Mouse (Mus musculus) kidney, adult 18-20 months (tissue): ENCODE data around the gene Spg7.
"Not testable (repeated sequence)": the region's sequence is repeated elsewhere in the genome, so short reads cannot be mapped to it uniquely, and the experiment has no call there.

Experiments
- DNase-seq: peaks from one replicate; pipeline ENCODE4 v3.0.0; 2021

The Spg7 gene

GRCm38 (mm10) chr8:123041774-123042105, 21.0 kb upstream of the Spg7 start:
- no peak for DNase-seq

GRCm38 (mm10) chr8:123042158-123042973, 20.4 kb upstream of the Spg7 start, which contains the start of gene Ankrd11:
TSS of gene Ankrd11 (minus strand) at chr8:123042277.
- DNase-seq: peak; percentile 99

GRCm38 (mm10) chr8:123042974-123043625, 19.6 kb upstream of the Spg7 start:
- DNase-seq: no peak

DNA sequence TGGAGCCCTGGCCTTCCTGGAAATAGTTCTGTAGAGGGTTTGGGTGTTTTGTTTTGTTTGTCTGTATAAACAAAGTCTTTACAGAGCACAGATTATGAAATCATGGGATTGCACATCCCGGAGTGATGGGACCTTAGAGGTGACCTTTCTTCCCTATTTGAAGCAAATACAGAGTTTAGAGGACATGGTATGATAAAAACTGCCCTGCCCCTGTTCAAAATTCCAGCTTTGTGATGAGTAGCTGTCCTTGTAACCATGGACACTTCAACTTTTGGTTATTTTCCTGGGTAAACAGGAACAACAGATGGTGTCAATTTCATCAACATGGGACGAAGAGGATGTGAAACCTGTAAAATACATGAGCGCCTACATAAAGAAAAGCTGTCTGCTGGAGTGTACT, 18.8 kb upstream of the Spg7 start:
- DNase-seq: no peak

GRCm38 (mm10) chr8:123044743-123045425, 17.9 kb upstream of the Spg7 start:
- not testable (repeated sequence) for DNase-seq

- DNase-seq: no peak
Measured at GRCm38 (mm10) chr8:123046706-123047105, 16.0 kb upstream of the Spg7 start.

GRCm38 (mm10) chr8:123047827-123048226, 14.9 kb upstream of the Spg7 start:
- no peak for DNase-seq

- no peak for DNase-seq
Measured at GRCm38 (mm10) chr8:123048402-123048801, 14.3 kb upstream of the Spg7 start.

- peak; percentile 44 for DNase-seq
Measured at GRCm38 (mm10) chr8:123051458-123051857, 11.3 kb upstream of the Spg7 start.

GRCm38 (mm10) chr8:123064072-123064471, 1.3 kb downstream of the Spg7 start:
- DNase-seq: no peak

- DNase-seq: no peak
Measured at GRCm38 (mm10) chr8:123064809-123065213, 2.1 kb downstream of the Spg7 start.

GRCm38 (mm10) chr8:123065214-123066100, 2.7 kb downstream of the Spg7 start:
- DNase-seq: peak; percentile 95

GRCm38 (mm10) chr8:123066101-123066683, 3.5 kb downstream of the Spg7 start:
- no peak for DNase-seq

DNA sequence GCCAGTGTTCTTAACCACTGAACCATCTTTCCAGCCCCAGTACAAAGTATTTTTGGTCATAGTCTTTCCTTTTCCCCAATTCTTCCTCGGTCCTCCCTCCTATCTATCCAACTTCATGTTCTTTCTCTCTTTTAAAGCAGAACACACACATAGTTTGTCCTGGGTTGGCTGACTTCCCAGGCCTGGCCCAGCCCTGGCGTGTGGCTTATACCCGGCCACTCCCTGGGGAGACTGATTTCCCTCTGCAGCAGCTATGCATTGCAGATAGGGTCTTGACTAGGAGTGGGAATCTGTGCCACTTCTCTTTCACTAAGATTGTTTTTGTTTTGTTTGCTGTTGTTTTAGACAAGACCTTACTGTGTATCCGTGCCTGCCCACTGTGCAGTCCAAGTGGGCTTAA, 8.4 kb downstream of the Spg7 start:
- no peak for DNase-seq

DNA sequence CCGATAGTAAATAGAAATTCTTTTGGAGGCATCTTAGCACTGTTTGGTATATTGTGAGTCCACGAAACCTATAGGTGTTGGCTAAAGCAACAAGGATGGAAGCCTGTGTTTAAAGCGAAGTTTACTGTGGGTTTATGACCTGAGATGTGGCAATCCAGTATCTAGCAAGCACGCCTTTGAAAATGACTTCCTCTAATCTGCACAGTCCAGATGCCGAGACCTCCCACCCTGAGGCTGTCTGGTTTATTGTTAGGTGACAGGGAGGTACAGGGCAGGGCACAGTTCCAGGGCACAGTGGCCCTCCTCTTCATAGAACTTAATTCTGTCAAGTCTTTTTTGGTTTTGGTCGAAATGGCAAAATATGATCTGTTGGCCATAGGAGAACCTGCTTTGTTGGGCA, 14.5 kb downstream of the Spg7 start:
- no peak for DNase-seq

DNA sequence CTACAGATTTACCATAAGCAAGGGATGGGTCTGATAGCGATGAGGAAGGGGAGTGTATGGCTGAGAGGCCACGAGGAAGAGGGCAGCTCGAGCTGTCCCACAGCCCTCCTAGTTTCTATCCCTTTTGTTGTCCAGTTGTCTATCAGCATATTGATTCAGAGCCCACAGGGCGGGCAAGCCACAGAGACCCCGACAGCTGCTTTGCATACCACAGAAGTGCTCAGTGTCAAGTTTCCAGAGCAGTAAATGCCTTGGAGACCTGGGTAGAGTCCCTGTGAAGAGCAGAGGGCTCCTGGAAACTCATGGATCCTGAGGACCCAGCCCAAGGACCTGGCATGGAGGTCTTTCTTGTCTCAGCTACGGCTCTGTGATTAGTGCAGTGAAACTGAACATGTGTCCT, 20.3 kb downstream of the Spg7 start:
- no peak for DNase-seq

DNA sequence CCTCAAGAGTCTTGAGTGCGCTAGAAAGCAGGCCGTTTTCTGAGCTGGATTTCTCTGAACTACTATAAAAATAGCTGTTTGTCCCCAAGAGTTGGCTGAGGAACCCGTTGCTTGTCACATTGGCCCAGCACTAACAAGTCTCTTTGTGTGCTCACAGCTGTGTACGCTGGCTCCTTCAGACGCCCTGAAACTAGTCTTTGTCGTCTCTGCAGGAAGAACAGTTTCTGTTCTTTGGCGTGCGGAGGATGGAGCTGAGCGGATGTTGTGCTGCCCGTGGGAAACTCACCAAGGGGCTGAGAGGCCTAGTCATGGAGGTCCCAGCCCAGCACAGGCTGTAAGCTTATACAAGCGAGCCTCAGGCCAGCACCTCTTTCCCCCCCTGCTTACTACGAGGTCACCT, 20.9 kb downstream of the Spg7 start:
- no peak for DNase-seq

GRCm38 (mm10) chr8:123087289-123087688, 24.5 kb downstream of the Spg7 start:
- no peak for DNase-seq

- DNase-seq: no peak
Measured at GRCm38 (mm10) chr8:123097216-123097615, 34.5 kb downstream of the Spg7 start.

- DNase-seq: no peak
Measured at GRCm38 (mm10) chr8:123097786-123098584, 35.2 kb downstream of the Spg7 start.

DNA sequence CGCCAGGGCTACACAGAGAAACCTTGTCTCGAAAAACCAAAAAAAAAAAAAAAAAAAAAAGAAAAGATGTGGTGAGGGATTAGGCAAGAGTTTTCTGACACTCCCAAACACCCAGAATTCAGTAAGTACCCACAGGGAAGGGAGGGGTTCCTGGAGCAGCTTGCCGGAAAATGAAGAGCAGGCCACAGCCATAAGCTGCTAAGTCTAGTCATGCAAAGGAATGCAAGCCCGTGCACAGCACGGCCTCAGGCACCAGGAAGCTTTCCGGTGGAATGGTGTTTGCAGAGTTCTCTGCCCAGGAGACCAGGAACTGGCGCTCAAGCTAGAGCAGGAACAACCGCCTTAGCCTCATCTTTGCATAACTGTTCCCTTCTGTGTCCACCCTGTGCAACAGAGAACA, 37.5 kb downstream of the Spg7 start:
- DNase-seq: no peak

GRCm38 (mm10) chr8:123101244-123101643, 38.5 kb downstream of the Spg7 start:
- DNase-seq: no peak
